Mouse (Mus musculus) CH12.LX (cell line): ENCODE data around the gene Tmem106a. TPM values are rescaled to one million over a fixed set of nuclear protein-coding genes. Genes with fewer than 3 reads are reported as not detected.
"Not testable (repeated sequence)": the region's sequence is repeated elsewhere in the genome, so short reads cannot be mapped to it uniquely, and the experiment has no call there.

ENCODE experiments used
- DNase-seq: peaks from one replicate; pipeline ENCODE4 v3.0.0-alpha.2; 2013; ENCODE audit errors: extremely low read depth
- H3K27ac ChIP-seq: 2 replicates; pipeline ENCODE4 v1.5.1; 2012; ENCODE audit warnings: low read depth, mild to moderate bottlenecking, control low read depth, moderate library complexity; ENCODE audit not compliant: insufficient read depth
- H3K27me3 ChIP-seq: replicated peaks from 2 replicates; pipeline ENCODE3; 2012; ENCODE audit warnings: inconsistent platforms
- H3K36me3 ChIP-seq, 2 experiments: replicated peaks in 1 of 2; 2 replicates each; pipeline versions ENCODE3 to v1.6.1; 2012; ENCODE audit warnings: inconsistent platforms in 1 of 2, low read length in 1 of 2, mild to moderate bottlenecking in 1 of 2, mixed read lengths in 1 of 2, moderate library complexity in 1 of 2; ENCODE audit not compliant: control insufficient read depth in 1 of 2, insufficient read depth in 1 of 2
- H3K4me1 ChIP-seq, 2 experiments: 2 replicates each; pipeline ENCODE4 v1.6.1; 2012; ENCODE audit warnings: inconsistent platforms in 1 of 2, moderate library complexity in 1 of 2; ENCODE audit not compliant: insufficient read depth in 2 of 2, control insufficient read depth in 1 of 2
- H3K4me2 ChIP-seq: 2 replicates; pipeline ENCODE4 v1.6.1; 2012; ENCODE audit warnings: low read depth, mild to moderate bottlenecking, control low read depth; ENCODE audit not compliant: poor library complexity, insufficient read depth, severe bottlenecking
- H3K4me3 ChIP-seq, 3 experiments: fragments of 150-350 bp in 1 of 3; sonication (generic) in 1 of 3; replicated peaks in 1 of 3; 2 replicates each; pipeline versions ENCODE3 to v1.5.1; 2011 to 2012; ENCODE audit warnings: low read depth in 2 of 3, low read length in 2 of 3, mild to moderate bottlenecking in 2 of 3, moderate library complexity in 2 of 3, control low read depth in 1 of 3, improper control_type of control experiment in 1 of 3, inconsistent platforms in 1 of 3, mixed read lengths in 1 of 3; ENCODE audit not compliant: poor library complexity in 1 of 3
- H3K79me2 ChIP-seq: replicated peaks from 2 replicates; pipeline ENCODE4 v1.6.1; 2012; ENCODE audit warnings: mild to moderate bottlenecking, moderate library complexity; ENCODE audit not compliant: control insufficient read depth, poor library complexity, insufficient read depth, severe bottlenecking; ENCODE audit errors: extremely low read depth
- H3K9ac ChIP-seq: 2 replicates; pipeline ENCODE4 v1.6.1; 2012; ENCODE audit warnings: low read depth, mild to moderate bottlenecking, control low read depth, moderate library complexity; ENCODE audit not compliant: insufficient read depth
- H3K9me3 ChIP-seq: replicated peaks from 2 replicates; pipeline ENCODE3; 2012; ENCODE audit warnings: low read length, inconsistent platforms, mixed read lengths
- BHLHE40 ChIP-seq: IDR thresholded peaks from 2 replicates; pipeline ENCODE4 v1.6.1; 2011; ENCODE audit warnings: mild to moderate bottlenecking, low read depth, low read length, improper control_type of control experiment
- CTCF ChIP-seq, 2 experiments: IDR thresholded peaks in 1 of 2; conservative IDR thresholded peaks in 1 of 2; 2 replicates each; pipeline ENCODE4 v1.5.1; 2011 to 2012; ENCODE audit warnings: low read depth in 2 of 2, low read length in 2 of 2, improper control_type of control experiment in 1 of 2, inconsistent platforms in 1 of 2, mild to moderate bottlenecking in 1 of 2, moderate library complexity in 1 of 2
- E2F4 ChIP-seq: IDR thresholded peaks from 2 replicates; pipeline ENCODE4 v1.6.1; 2011; ENCODE audit warnings: low read depth, low read length, improper control_type of control experiment; ENCODE audit not compliant: insufficient replicate concordance
- EP300 ChIP-seq: IDR thresholded peaks from 2 replicates; pipeline ENCODE4 v1.6.1; 2011; ENCODE audit warnings: low read length, improper control_type of control experiment
- GABPA ChIP-seq: IDR thresholded peaks from 2 replicates; pipeline ENCODE4 v1.6.1; 2012; ENCODE audit warnings: low read depth, low read length, improper control_type of control experiment, inconsistent platforms; ENCODE audit not compliant: insufficient replicate concordance
- HCFC1 ChIP-seq: IDR thresholded peaks from 2 replicates; pipeline ENCODE4 v1.6.1; 2012; ENCODE audit warnings: low read depth, mild to moderate bottlenecking, inconsistent platforms, low read length, improper control_type of control experiment
- JUND ChIP-seq: conservative IDR thresholded peaks from 2 replicates; pipeline ENCODE4 v1.6.1; 2011; ENCODE audit warnings: low read depth, low read length, improper control_type of control experiment
- KAT2A ChIP-seq: IDR thresholded peaks from 2 replicates; pipeline ENCODE4 v1.6.1; 2012; ENCODE audit warnings: low read length, improper control_type of control experiment, inconsistent platforms; ENCODE audit not compliant: insufficient replicate concordance
- MAX ChIP-seq: IDR thresholded peaks from 2 replicates; pipeline ENCODE4 v1.6.1; 2011; ENCODE audit warnings: low read length, improper control_type of control experiment
- NRF1 ChIP-seq: IDR thresholded peaks from 2 replicates; pipeline ENCODE4 v1.6.1; 2014; ENCODE audit warnings: low read depth, mild to moderate bottlenecking, inconsistent platforms, low read length, improper control_type of control experiment, moderate library complexity
- POLR2A ChIP-seq: IDR thresholded peaks from 2 replicates; pipeline ENCODE4 v1.6.1; 2011; ENCODE audit warnings: low read depth, mild to moderate bottlenecking, improper control_type of control experiment, low read length
- SIN3A ChIP-seq: IDR thresholded peaks from 2 replicates; pipeline ENCODE4 v1.6.1; 2012; ENCODE audit warnings: low read length, improper control_type of control experiment, inconsistent platforms
- TBP ChIP-seq: conservative IDR thresholded peaks from 2 replicates; pipeline ENCODE4 v1.6.1; 2011; ENCODE audit warnings: low read depth, low read length, improper control_type of control experiment
- ZNF384 ChIP-seq: IDR thresholded peaks from 2 replicates; pipeline ENCODE4 v1.6.1; 2012; ENCODE audit warnings: low read depth, low read length, improper control_type of control experiment, inconsistent platforms
- dilution Hi-C: fragments of 300-500 bp; cut with MboI; formaldehyde crosslinking; loops from 2 replicates; pipeline ENCODE4 v1.14.3; 2020; ENCODE audit warnings: low sequenced_read_pairs; ENCODE audit not compliant: extremely low pct_unique_long_range_greater_than_20kb, extremely low pct_ligation_motif_present
- in situ Hi-C: fragments of 300-500 bp; cut with MboI; formaldehyde crosslinking; loops from 3 replicates; pipeline ENCODE4 v1.14.3; 2019; ENCODE audit warnings: low sequenced_read_pairs, low pct_ligation_motif_present, low pct_unique_long_range_greater_than_20kb, mixed read lengths
- polyA plus RNA-seq: library from polyadenylated mRNA; unstranded; fragments of >175 nt; gene quantifications from 2 replicates; pipeline ENCODE4 v1.2.1, GENCODE M21; 2012; ENCODE audit warnings: low read depth; ENCODE audit not compliant: insufficient read length
- total RNA-seq, 2 experiments: library from RNA; depleted of rRNA; stranded (reverse); fragments of 300-350 nt in 1 of 2; fragments of >200 nt in 1 of 2; gene quantifications; 2 replicates each; pipeline ENCODE4 v1.2.3; 2012 to 2014

Gene Tmem106a
- total and polyA plus RNA-seq, 3 experiments: 2.2 to 9.1 (median 2.8) TPM

DNA sequence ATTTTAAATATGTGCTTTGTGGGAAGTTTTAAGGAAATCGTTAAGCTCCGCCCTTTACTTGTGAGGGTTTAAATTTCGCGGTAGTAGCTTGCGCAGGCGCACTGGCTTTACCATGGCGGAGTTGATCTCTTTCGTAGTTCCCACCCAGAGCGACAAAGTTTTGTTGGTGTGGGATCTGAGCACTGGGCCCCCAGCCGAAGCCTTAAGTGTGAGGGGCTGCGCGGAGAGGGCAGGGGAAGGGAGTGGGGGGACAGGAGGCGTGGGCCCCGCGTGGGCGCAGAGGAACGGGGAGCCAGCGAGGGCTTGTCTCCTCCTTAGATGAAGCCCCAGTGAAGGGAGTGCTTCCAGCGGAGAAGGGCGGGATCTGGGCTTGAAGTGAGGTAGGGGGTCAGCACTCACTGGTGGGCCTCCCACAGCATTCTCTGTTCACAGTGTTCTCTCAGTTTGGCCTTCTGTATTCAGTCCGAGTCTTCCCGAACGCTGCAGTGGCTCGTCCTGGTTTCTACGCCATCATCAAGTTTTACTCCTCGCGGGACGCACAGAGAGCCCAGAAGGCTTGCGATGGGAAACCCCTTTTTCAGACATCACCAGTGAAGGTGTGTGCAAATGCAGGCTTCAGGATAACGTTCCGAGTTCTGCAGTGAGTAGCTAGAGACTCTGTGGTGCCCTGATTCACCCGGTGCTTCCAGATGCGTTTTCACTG lies 46.0 kb downstream of the Tmem106a start (continued):
- no peak for TF ChIP-seq ZNF384
- TF ChIP-seq TBP: peak; percentile 91
- TF ChIP-seq BHLHE40: peak; percentile 12; the same call in 1 of the 2 replicates
- TF ChIP-seq KAT2A: no peak

GRCm38 (mm10) chr11:101628733-101629417 lies 46.8 kb downstream of the Tmem106a start:
- H3K4me1 ChIP-seq: peaks cover 0 to 22% of the 10 kb centered on the region in 2 experiments; a peak in 2 of 4 replicates
- H3K9ac ChIP-seq, in situ Hi-C loops, H3K9me3 ChIP-seq, dilution Hi-C loops, H3K27me3 ChIP-seq, H3K79me2 ChIP-seq, H3K27ac ChIP-seq: not testable (repeated sequence)
- H3K4me3 ChIP-seq: peak overlapping the region in 1 of 3 experiments; percentile 62
- H3K36me3 ChIP-seq: peaks cover 4 to 19% of the 10 kb centered on the region in 2 experiments
- peak overlapping the region; percentile 54; the same call in 1 of the 2 replicates for H3K4me2 ChIP-seq
- TF ChIP-seq ZNF384: 0 out of 2 replicates have a peak, but pooled peaks have one; percentile 60
- TF ChIP-seq TBP: peak; percentile 80; the same call in 1 of the 2 replicates
- peak in 1 of 2 experiments; percentile 13; a peak in 1 of 4 replicates for TF ChIP-seq CTCF (conservative IDR thresholded peaks at IDR 0.05 in 1 of 2, IDR thresholded peaks at IDR 0.05 in 1 of 2; ENCODE audit: low read depth in 2 of 2, low read length in 2 of 2)
- peak; percentile 48 for DNase-seq

- TF ChIP-seq MAX (no peak), KAT2A (no peak), E2F4 (no peak), NRF1 (no peak), CTCF (conservative IDR thresholded peaks at IDR 0.05 in 1 of 2, IDR thresholded peaks at IDR 0.05 in 1 of 2; ENCODE audit: low read depth in 2 of 2, low read length in 2 of 2) (no peak), EP300 (no peak), BHLHE40 (no peak), JUND (no peak), GABPA (no peak), POLR2A (no peak), SIN3A (no peak), HCFC1 (no peak)
- Histone ChIP-seq H3K36me3 (peaks cover 8 to 30% of the 10 kb centered on the region in 2 experiments), H3K4me1 (peaks cover 0 to 9% of the 10 kb centered on the region in 2 experiments; a peak in 2 of 4 replicates), H3K9me3 (peaks cover 5% of the 10 kb centered on the region), H3K4me2 (no peak overlapping the region), H3K79me2 (no peaks in the 10 kb centered on the region), H3K9ac (no peak overlapping the region), H3K27ac (no peak overlapping the region), H3K27me3 (peaks cover 2% of the 10 kb centered on the region), H3K4me3 (no peak overlapping the region)
- in situ Hi-C loops: no loop called here
- DNase-seq: no peak
- dilution Hi-C loops: no loop called here
Measured at GRCm38 (mm10) chr11:101635660-101636059, 53.6 kb downstream of the Tmem106a start.
